Comparison of ENCODE assay signal across 13 mouse cellular contexts in genomic region chr9:36876787-36877186, GRCm38 (mm10). TPM values are rescaled to one million over a fixed set of nuclear protein-coding genes. Genes with fewer than 3 reads are reported as not detected.
"Had no signal": no experiment of that assay in that cellular context is flagged by ENCODE, and none has a peak within 500 bp of the region (broad histone marks: within the 10 kb centered on the region; RNA-seq: fewer than 3 reads in every experiment).

No protein-coding gene starts in this region.

- H3K4me1 ChIP-seq: limb, embryonic 10.5 days; liver, embryonic 15.5 days had no signal

- H3K4me3 ChIP-seq: limb, embryonic 10.5 days; liver, embryonic 15.5 days; midbrain, embryonic 10.5 days; neural tube, embryonic 12.5 days had no signal

- H3K36me3 ChIP-seq: limb, embryonic 10.5 days; liver, embryonic 15.5 days had no signal

- H3K4me2 ChIP-seq: liver, embryonic 11.5 days; liver, embryonic 15.5 days; neural tube, embryonic 12.5 days had no signal

- H3K27me3 ChIP-seq: liver, embryonic 15.5 days; neural tube, embryonic 12.5 days had no signal

- DNase-seq: kidney, adult 8-10 months; kidney, postnatal 25 days; lung, adult 2 months; lung, postnatal 10 days; lung, postnatal 4 days; thymus, postnatal 14 days had no signal

- H3K9ac ChIP-seq: liver, embryonic 15.5 days; neural tube, embryonic 12.5 days had no signal

- H3K27ac ChIP-seq: limb, embryonic 10.5 days; liver, embryonic 15.5 days; midbrain, embryonic 10.5 days; neural tube, embryonic 12.5 days; stomach, postnatal 0 days had no signal

- H3K9me3 ChIP-seq: limb, embryonic 10.5 days; liver, embryonic 15.5 days; midbrain, embryonic 10.5 days; neural tube, embryonic 12.5 days had no signal

RNA-seq across cellular contexts. Expression of gene Fez1, which starts 55.1 kb away (rescaled TPM):
- total RNA-seq: neutrophil, adult 5-6 weeks had no signal
